Mouse (Mus musculus): Measurements from ENCODE around the gene Ssmem1. TPM values are rescaled to one million over a fixed set of nuclear protein-coding genes. Genes with fewer than 3 reads are reported as not detected.

The Ssmem1 gene
- polyA plus RNA-seq, 1 experiment from 2014 or later, result not detected

DNA sequence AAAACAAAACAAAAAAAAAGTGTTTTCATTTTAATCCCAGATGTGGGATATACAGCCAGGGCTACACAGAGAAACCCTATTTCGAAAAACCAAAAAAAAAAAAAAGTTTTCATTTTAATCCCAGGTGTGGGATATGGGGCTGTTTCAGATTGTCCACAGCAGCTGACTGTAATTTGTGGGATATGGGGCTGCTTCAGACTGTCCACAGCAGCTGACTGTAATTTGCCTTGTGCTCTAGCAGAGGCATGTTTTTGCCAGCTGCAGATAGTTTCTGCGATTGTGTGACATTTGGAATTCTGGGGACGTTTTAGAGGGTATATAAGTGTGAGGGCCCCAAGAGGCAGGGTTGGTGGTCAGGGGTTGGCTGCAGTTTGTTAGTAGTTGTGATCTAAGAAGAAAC lies 37.9 kb upstream of the Ssmem1 start:
- ATAC-seq (ENCODE audit: insufficient number of reproducible peaks, insufficient read depth, low FRiP score, low read depth), result no peak
- H3K9ac ChIP-seq (replicated peaks; ENCODE audit: low read depth, low read length), result no peak overlapping the region
- peaks cover 7% of the 10 kb centered on the region for H3K4me1 ChIP-seq (ENCODE audit: control insufficient read depth, insufficient read depth, low read length)
- H3K4me3 ChIP-seq (ENCODE audit: low read depth, low read length), result no peak overlapping the region
- no peaks in the 10 kb centered on the region for H3K9me3 ChIP-seq (ENCODE audit: control insufficient read depth, low read depth, low read length)
- H3K4me2 ChIP-seq (replicated peaks; ENCODE audit: low read depth, low read length), result no peak overlapping the region
- H3K36me3 ChIP-seq (ENCODE audit: control insufficient read depth, insufficient read depth, low read length), result no peaks in the 10 kb centered on the region
- no peaks in the 10 kb centered on the region for H3K27me3 ChIP-seq (ENCODE audit: control insufficient read depth, insufficient read depth, low read length)
- no peak overlapping the region for H3K27ac ChIP-seq (ENCODE audit: low read length)
- WGBS, result 72% methylated on average over 3 of the region's 3 CpGs

DNA sequence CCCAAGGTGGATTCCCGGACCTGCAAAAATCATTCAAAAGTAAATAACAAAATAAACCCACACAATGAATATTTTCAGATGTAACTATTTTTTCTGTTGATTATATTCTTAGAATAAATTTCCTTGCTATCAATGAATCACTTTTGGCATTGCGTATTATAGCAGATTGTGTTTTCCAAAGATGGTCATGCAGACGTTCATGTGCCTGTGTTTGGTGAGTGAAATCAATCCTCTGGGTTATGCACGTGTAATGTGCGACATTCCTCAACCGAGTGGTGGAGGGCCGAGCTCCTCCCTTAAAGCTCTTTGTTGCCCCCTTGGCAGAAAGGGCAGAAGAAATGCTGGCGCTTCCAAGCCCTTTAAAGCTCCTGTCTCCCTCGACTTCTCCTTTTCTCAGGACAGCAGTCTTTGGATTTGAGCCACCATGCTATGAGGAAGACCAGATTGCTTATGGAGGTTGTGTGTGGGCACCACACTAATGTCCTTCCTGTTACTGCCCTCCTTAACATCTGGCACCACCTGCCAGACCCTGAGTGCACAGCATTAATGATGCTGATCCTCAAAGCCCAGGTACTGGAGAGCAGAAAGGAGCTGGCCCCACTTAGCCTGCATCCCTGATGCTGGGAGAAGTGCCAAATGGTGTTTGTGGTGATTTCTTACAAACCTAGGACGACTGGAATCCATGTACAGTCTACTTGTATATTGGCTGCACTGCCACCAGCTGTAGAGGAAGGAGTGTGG lies 33.5 kb upstream of the Ssmem1 start:
- H3K4me2 ChIP-seq (replicated peaks; ENCODE audit: low read depth, low read length), result no peak overlapping the region
- peaks cover 16% of the 10 kb centered on the region; the same call in 1 of the 2 replicates for H3K36me3 ChIP-seq (ENCODE audit: control insufficient read depth, insufficient read depth, low read length)
- peaks cover 16% of the 10 kb centered on the region for H3K4me1 ChIP-seq (ENCODE audit: control insufficient read depth, insufficient read depth, low read length)
- H3K4me3 ChIP-seq (ENCODE audit: low read depth, low read length), result no peak overlapping the region
- 42% methylated on average over 10 of the region's 10 CpGs for WGBS
- no peak overlapping the region for H3K27ac ChIP-seq (ENCODE audit: low read length)
- no peaks in the 10 kb centered on the region for H3K27me3 ChIP-seq (ENCODE audit: control insufficient read depth, insufficient read depth, low read length)
- no peak overlapping the region for H3K9ac ChIP-seq (replicated peaks; ENCODE audit: low read depth, low read length)
- no peaks in the 10 kb centered on the region for H3K9me3 ChIP-seq (ENCODE audit: control insufficient read depth, low read depth, low read length)
- ATAC-seq (ENCODE audit: insufficient number of reproducible peaks, insufficient read depth, low FRiP score, low read depth), result no peak

DNA sequence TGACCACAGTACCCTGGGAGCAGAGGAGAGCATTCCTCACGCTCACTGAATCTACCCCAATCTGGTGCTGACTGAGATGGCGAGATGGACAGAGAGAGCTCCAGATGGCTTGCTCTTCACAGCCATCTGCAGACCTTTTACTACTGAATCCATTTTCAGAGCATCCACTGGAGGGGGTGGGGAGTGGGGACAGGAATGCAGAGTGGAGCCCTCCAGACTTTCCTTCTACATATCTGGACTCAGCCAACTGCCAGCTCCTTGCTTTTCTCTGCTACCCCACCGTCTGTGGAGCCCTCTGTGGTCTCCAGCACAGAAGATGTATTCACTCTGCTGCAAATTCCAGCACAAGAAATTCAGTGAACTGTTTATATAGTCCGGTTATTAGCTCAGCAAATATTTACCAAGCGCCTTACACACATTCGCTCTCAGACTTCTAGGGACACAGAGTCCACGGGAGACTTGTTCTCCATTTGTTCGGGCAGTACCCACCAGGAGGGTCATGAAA lies 32.4 kb upstream of the Ssmem1 start:
- Histone ChIP-seq H3K4me1 (ENCODE audit: control insufficient read depth, insufficient read depth, low read length) (peaks cover 16% of the 10 kb centered on the region), H3K9me3 (ENCODE audit: control insufficient read depth, low read depth, low read length) (no peaks in the 10 kb centered on the region), H3K4me2 (replicated peaks; ENCODE audit: low read depth, low read length) (no peak overlapping the region), H3K27me3 (ENCODE audit: control insufficient read depth, insufficient read depth, low read length) (no peaks in the 10 kb centered on the region), H3K36me3 (ENCODE audit: control insufficient read depth, insufficient read depth, low read length) (peaks cover 22% of the 10 kb centered on the region), H3K4me3 (ENCODE audit: low read depth, low read length) (no peak overlapping the region), H3K27ac (ENCODE audit: low read length) (peak overlapping the region; percentile 48; the same call in 1 of the 2 replicates), H3K9ac (replicated peaks; ENCODE audit: low read depth, low read length) (no peak overlapping the region)
- ATAC-seq (ENCODE audit: insufficient number of reproducible peaks, insufficient read depth, low FRiP score, low read depth), result peak; percentile 77
- WGBS, result 43% methylated on average over 8 of the region's 8 CpGs

DNA sequence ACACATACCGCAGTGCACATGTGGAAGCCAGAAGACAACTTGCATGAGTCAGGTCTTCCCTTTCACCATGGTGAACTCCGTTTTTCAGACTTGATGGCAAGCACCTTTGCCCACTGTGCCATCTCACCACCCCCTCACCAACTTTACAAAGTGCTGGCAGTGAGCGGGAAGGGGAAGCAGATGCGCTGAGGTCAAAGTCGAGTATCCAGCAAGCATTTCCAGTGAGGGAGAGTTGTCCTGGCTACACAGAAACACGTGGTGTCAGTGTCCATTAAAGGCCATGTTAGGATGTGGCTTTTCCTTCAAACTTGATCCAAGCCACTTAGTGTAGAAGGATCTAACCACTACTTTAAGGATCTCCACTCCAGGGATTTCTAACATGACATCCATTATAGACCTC lies 31.9 kb upstream of the Ssmem1 start:
- H3K4me1 ChIP-seq (ENCODE audit: control insufficient read depth, insufficient read depth, low read length), result peaks cover 16% of the 10 kb centered on the region
- H3K36me3 ChIP-seq (ENCODE audit: control insufficient read depth, insufficient read depth, low read length), result peaks cover 26% of the 10 kb centered on the region
- no peak overlapping the region for H3K4me2 ChIP-seq (replicated peaks; ENCODE audit: low read depth, low read length)
- no peak overlapping the region for H3K4me3 ChIP-seq (ENCODE audit: low read depth, low read length)
- no peak overlapping the region for H3K27ac ChIP-seq (ENCODE audit: low read length)
- ATAC-seq (ENCODE audit: insufficient number of reproducible peaks, insufficient read depth, low FRiP score, low read depth), result no peak
- H3K9ac ChIP-seq (replicated peaks; ENCODE audit: low read depth, low read length), result no peak overlapping the region
- WGBS, result 75% methylated on average over 6 of the region's 6 CpGs
- H3K27me3 ChIP-seq (ENCODE audit: control insufficient read depth, insufficient read depth, low read length), result no peaks in the 10 kb centered on the region
- H3K9me3 ChIP-seq (ENCODE audit: control insufficient read depth, low read depth, low read length), result no peaks in the 10 kb centered on the region

DNA sequence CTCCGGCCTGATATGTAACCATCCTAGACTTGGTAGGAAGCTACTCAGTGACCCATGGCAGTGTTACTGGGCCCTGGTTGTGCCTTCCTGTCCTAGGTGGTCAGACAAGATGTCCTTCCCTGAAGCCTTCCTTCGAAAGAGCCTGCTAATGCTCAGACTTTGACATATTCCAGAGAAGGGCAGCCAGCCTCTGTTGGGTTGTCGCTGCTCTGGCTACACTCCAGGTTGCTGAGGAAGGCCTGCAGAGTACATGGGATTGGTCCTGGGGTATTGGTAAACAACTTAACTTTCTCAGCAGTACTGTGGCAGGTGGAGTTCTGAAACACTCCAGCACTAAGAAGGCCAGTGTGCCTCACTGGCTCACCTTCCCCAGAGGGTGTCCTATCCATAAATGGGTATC lies 30.2 kb upstream of the Ssmem1 start:
- Histone ChIP-seq H3K9me3 (ENCODE audit: control insufficient read depth, low read depth, low read length) (no peaks in the 10 kb centered on the region), H3K9ac (replicated peaks; ENCODE audit: low read depth, low read length) (no peak overlapping the region), H3K27me3 (ENCODE audit: control insufficient read depth, insufficient read depth, low read length) (no peaks in the 10 kb centered on the region), H3K4me1 (ENCODE audit: control insufficient read depth, insufficient read depth, low read length) (peaks cover 16% of the 10 kb centered on the region), H3K4me3 (ENCODE audit: low read depth, low read length) (no peak overlapping the region), H3K27ac (ENCODE audit: low read length) (no peak overlapping the region), H3K36me3 (ENCODE audit: control insufficient read depth, insufficient read depth, low read length) (peaks cover 37% of the 10 kb centered on the region), H3K4me2 (replicated peaks; ENCODE audit: low read depth, low read length) (no peak overlapping the region)
- ATAC-seq (ENCODE audit: insufficient number of reproducible peaks, insufficient read depth, low FRiP score, low read depth), result no peak
- WGBS, result 77% methylated on average over 3 of the region's 3 CpGs

GRCm38 (mm10) chr6:30482908-30483307 lies 26.7 kb upstream of the Ssmem1 start:
- no peaks in the 10 kb centered on the region; the same call in 1 of the 2 replicates for H3K4me1 ChIP-seq (ENCODE audit: control insufficient read depth, insufficient read depth, low read length)
- peaks cover 65% of the 10 kb centered on the region for H3K36me3 ChIP-seq (ENCODE audit: control insufficient read depth, insufficient read depth, low read length)
- no peaks in the 10 kb centered on the region for H3K27me3 ChIP-seq (ENCODE audit: control insufficient read depth, insufficient read depth, low read length)
- H3K9ac ChIP-seq (replicated peaks; ENCODE audit: low read depth, low read length), result no peak overlapping the region
- no peak overlapping the region for H3K4me3 ChIP-seq (ENCODE audit: low read depth, low read length)
- 88% methylated on average over 2 of the region's 2 CpGs for WGBS
- no peak overlapping the region for H3K4me2 ChIP-seq (replicated peaks; ENCODE audit: low read depth, low read length)
- H3K27ac ChIP-seq (ENCODE audit: low read length), result no peak overlapping the region
- no peaks in the 10 kb centered on the region for H3K9me3 ChIP-seq (ENCODE audit: control insufficient read depth, low read depth, low read length)
- ATAC-seq (ENCODE audit: insufficient number of reproducible peaks, insufficient read depth, low FRiP score, low read depth), result no peak

DNA sequence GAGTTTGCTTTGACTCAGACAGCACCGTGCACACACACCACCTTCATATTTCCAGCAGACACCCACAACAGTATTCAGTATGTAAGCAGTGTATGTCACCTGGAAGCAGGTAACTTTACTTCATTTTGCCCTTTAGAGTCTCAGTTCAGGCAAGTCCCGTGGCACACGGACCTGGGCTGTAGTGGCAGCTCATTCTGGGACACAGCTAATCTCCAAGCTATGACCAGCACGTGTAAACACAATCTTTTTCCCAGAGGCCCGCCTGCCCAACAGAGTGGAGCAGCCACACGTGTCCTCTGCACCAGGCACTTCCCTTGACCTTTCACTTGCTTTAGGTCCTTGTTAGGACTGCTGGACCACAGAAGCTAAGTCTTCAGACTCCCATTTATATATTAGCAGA lies 23.1 kb upstream of the Ssmem1 start:
- no peaks in the 10 kb centered on the region for H3K4me1 ChIP-seq (ENCODE audit: control insufficient read depth, insufficient read depth, low read length)
- ATAC-seq (ENCODE audit: insufficient number of reproducible peaks, insufficient read depth, low FRiP score, low read depth), result no peak
- H3K4me2 ChIP-seq (replicated peaks; ENCODE audit: low read depth, low read length), result no peak overlapping the region
- 89% methylated on average over 6 of the region's 6 CpGs for WGBS
- H3K27me3 ChIP-seq (ENCODE audit: control insufficient read depth, insufficient read depth, low read length), result no peaks in the 10 kb centered on the region
- H3K9ac ChIP-seq (replicated peaks; ENCODE audit: low read depth, low read length), result no peak overlapping the region
- H3K36me3 ChIP-seq (ENCODE audit: control insufficient read depth, insufficient read depth, low read length), result peaks cover 70% of the 10 kb centered on the region
- no peaks in the 10 kb centered on the region for H3K9me3 ChIP-seq (ENCODE audit: control insufficient read depth, low read depth, low read length)
- no peak overlapping the region for H3K27ac ChIP-seq (ENCODE audit: low read length)
- H3K4me3 ChIP-seq (ENCODE audit: low read depth, low read length), result no peak overlapping the region

GRCm38 (mm10) chr6:30499049-30499448 lies 10.6 kb upstream of the Ssmem1 start:
- Histone ChIP-seq H3K4me2 (replicated peaks; ENCODE audit: low read depth, low read length) (no peak overlapping the region), H3K4me1 (ENCODE audit: control insufficient read depth, insufficient read depth, low read length) (no peaks in the 10 kb centered on the region), H3K27ac (ENCODE audit: low read length) (no peak overlapping the region), H3K4me3 (ENCODE audit: low read depth, low read length) (no peak overlapping the region), H3K36me3 (ENCODE audit: control insufficient read depth, insufficient read depth, low read length) (peaks cover 45% of the 10 kb centered on the region), H3K27me3 (ENCODE audit: control insufficient read depth, insufficient read depth, low read length) (no peaks in the 10 kb centered on the region), H3K9ac (replicated peaks; ENCODE audit: low read depth, low read length) (no peak overlapping the region), H3K9me3 (ENCODE audit: control insufficient read depth, low read depth, low read length) (no peaks in the 10 kb centered on the region)
- ATAC-seq (ENCODE audit: insufficient number of reproducible peaks, insufficient read depth, low FRiP score, low read depth), result no peak
- 82% methylated on average over 3 of the region's 3 CpGs for WGBS

DNA sequence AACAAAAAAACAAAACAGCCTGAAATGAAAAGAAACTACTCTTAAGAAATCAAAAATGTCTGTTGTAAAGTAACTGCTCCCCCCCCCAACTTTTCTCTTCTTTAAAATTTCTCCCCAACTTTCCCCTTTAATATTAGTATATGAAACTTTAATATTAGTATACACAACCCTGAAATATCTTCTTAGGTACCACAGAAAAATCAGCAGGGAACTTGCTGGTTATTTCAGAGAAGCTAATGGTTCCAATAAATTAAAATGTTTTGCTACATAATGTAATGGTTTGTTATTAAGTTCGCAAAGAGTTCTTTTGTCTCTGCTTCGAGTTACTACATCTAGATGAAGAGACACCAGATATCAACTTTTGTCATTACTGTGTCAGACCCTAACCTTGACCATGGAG lies 825 bp upstream of the Ssmem1 start:
- peaks cover 7% of the 10 kb centered on the region for H3K4me1 ChIP-seq (ENCODE audit: control insufficient read depth, insufficient read depth, low read length)
- H3K9ac ChIP-seq (replicated peaks; ENCODE audit: low read depth, low read length), result peak overlapping the region; percentile 78
- WGBS, result 11% methylated on average over 2 of the region's 2 CpGs
- no peak for ATAC-seq (ENCODE audit: insufficient number of reproducible peaks, insufficient read depth, low FRiP score, low read depth)
- H3K27ac ChIP-seq (ENCODE audit: low read length), result peak overlapping the region; percentile 98
- no peaks in the 10 kb centered on the region for H3K9me3 ChIP-seq (ENCODE audit: control insufficient read depth, low read depth, low read length)
- H3K36me3 ChIP-seq (ENCODE audit: control insufficient read depth, insufficient read depth, low read length), result peaks cover 23% of the 10 kb centered on the region
- no peaks in the 10 kb centered on the region for H3K27me3 ChIP-seq (ENCODE audit: control insufficient read depth, insufficient read depth, low read length)
- peak overlapping the region; percentile 44 for H3K4me2 ChIP-seq (replicated peaks; ENCODE audit: low read depth, low read length)
- peak overlapping the region; percentile 46 for H3K4me3 ChIP-seq (ENCODE audit: low read depth, low read length)

Data from stomach, embryonic 14.5 days (tissue).